Mouse (Mus musculus): ENCODE results near the gene Zfp426. TPM values are rescaled to one million over a fixed set of nuclear protein-coding genes. Genes with fewer than 3 reads are reported as not detected.
A peak's percentile ranks its signal among the peaks of the same experiment; 100 is the strongest.

The Zfp426 gene
- polyA plus RNA-seq, 1 experiment from 2014 or later, result 40.5 TPM

DNA sequence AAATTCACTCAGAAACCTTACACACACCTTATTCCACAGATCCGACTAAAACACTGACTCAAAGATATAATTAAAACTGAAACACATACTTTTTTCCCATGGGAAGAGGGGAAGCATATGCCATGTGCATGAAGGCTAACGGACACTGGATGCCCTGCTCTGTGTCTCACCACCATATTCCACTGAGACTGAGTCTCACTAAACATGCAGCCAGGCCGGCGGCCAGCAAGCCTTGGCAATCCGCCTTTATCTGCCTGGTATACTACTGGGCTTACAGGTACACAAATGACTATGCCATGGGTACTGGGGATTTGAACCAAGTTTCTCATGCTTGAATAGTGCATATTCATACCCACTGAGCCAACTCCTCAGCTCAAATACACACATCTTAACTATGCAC lies 13.2 kb downstream of the Zfp426 start:
- Histone ChIP-seq H3K4me2 (ENCODE audit: low read length) (no peak overlapping the region), H3K9ac (ENCODE audit: low read length) (no peak overlapping the region), H3K4me3 (ENCODE audit: low read depth, low read length) (no peak overlapping the region), H3K9me3 (replicated peaks; ENCODE audit: control insufficient read depth, low read length) (no peaks in the 10 kb centered on the region), H3K27ac (ENCODE audit: low read depth, low read length) (no peak overlapping the region), H3K4me1 (ENCODE audit: control insufficient read depth, insufficient read depth, low read length) (no peaks in the 10 kb centered on the region), H3K36me3 (ENCODE audit: control insufficient read depth, insufficient read depth, low read length) (peaks cover 64% of the 10 kb centered on the region), H3K27me3 (replicated peaks; ENCODE audit: control insufficient read depth, insufficient read depth, low read length) (no peaks in the 10 kb centered on the region)
- 91% methylated on average over 5 of the region's 5 CpGs for WGBS
- no peak for ATAC-seq
- DNase-seq (ENCODE audit: low spot score), result no peak

DNA sequence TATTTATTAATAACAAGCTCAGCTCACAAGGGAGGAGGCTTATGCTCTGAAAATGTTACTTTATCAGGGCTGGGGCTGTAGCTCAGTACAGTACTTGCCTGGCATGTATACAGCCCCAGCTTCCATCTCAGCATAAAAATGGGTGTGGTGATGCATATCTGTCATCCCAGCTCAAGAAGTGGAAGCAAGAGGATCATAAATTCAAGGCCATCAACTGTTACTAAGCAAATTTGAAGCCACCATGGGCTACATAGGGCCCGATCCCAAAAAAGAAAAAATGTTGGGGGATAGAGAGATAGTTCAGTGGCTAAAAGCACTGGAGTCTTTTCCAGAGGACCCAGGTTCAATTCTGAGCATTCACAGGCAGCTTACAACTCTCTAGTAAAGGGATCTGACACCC lies 15.9 kb downstream of the Zfp426 start:
- Histone ChIP-seq H3K4me2 (ENCODE audit: low read length) (no peak overlapping the region), H3K36me3 (ENCODE audit: control insufficient read depth, insufficient read depth, low read length) (peaks cover 66% of the 10 kb centered on the region)
- no peak for ATAC-seq

DNA sequence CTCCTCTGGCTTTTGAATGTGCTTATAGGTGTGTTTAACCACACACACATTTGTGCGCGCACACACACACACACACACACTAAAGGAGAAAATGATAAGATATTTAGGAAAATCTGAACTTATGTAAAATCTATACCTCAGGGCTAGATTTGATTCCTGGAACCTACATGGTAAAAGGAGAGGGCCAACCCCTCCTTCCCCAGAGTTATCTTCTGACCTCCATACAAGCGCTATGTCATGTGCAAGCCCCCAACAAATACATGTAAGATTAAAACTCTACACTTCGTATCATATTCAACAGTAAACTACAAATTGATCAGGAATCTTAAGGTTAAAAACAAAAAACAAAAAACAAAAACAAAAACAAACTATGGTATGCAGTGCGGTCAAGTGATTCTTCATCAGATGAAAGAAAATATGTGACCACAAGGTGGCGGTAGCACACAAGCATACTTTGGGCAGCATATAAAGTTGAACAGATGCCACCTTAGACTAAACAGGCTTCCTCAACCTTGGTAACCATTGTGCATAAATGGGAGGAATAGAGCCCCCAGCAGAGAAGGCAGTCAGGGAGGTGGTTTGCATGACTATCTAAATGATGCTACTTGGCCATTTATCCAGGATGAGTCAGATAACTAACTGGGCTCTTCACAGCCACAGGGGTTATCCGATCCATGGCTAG lies 25.6 kb downstream of the Zfp426 start:
- Histone ChIP-seq H3K27ac (ENCODE audit: low read depth, low read length) (no peak overlapping the region), H3K4me1 (ENCODE audit: control insufficient read depth, insufficient read depth, low read length) (no peaks in the 10 kb centered on the region), H3K9ac (ENCODE audit: low read length) (no peak overlapping the region), H3K4me2 (ENCODE audit: low read length) (no peak overlapping the region), H3K4me3 (ENCODE audit: low read depth, low read length) (no peak overlapping the region), H3K27me3 (replicated peaks; ENCODE audit: control insufficient read depth, insufficient read depth, low read length) (no peaks in the 10 kb centered on the region), H3K9me3 (replicated peaks; ENCODE audit: control insufficient read depth, low read length) (peaks cover 3% of the 10 kb centered on the region; the same call in 1 of the 2 replicates), H3K36me3 (ENCODE audit: control insufficient read depth, insufficient read depth, low read length) (peaks cover 32% of the 10 kb centered on the region)
- ATAC-seq (peak; percentile 75), DNase-seq (ENCODE audit: low spot score) (peak; percentile 86)
- WGBS, result 58% methylated on average over 7 of the region's 7 CpGs

More for the DNA sequence above, 15.9 kb downstream of the Zfp426 start:
- WGBS, result 92% methylated on average over 1 of the region's 1 CpGs
- Histone ChIP-seq H3K27ac (ENCODE audit: low read depth, low read length) (no peak overlapping the region), H3K4me3 (ENCODE audit: low read depth, low read length) (no peak overlapping the region), H3K9me3 (replicated peaks; ENCODE audit: control insufficient read depth, low read length) (no peaks in the 10 kb centered on the region), H3K4me1 (ENCODE audit: control insufficient read depth, insufficient read depth, low read length) (no peaks in the 10 kb centered on the region), H3K27me3 (replicated peaks; ENCODE audit: control insufficient read depth, insufficient read depth, low read length) (no peaks in the 10 kb centered on the region), H3K9ac (ENCODE audit: low read length) (no peak overlapping the region)
- no peak for DNase-seq (ENCODE audit: low spot score)

DNA sequence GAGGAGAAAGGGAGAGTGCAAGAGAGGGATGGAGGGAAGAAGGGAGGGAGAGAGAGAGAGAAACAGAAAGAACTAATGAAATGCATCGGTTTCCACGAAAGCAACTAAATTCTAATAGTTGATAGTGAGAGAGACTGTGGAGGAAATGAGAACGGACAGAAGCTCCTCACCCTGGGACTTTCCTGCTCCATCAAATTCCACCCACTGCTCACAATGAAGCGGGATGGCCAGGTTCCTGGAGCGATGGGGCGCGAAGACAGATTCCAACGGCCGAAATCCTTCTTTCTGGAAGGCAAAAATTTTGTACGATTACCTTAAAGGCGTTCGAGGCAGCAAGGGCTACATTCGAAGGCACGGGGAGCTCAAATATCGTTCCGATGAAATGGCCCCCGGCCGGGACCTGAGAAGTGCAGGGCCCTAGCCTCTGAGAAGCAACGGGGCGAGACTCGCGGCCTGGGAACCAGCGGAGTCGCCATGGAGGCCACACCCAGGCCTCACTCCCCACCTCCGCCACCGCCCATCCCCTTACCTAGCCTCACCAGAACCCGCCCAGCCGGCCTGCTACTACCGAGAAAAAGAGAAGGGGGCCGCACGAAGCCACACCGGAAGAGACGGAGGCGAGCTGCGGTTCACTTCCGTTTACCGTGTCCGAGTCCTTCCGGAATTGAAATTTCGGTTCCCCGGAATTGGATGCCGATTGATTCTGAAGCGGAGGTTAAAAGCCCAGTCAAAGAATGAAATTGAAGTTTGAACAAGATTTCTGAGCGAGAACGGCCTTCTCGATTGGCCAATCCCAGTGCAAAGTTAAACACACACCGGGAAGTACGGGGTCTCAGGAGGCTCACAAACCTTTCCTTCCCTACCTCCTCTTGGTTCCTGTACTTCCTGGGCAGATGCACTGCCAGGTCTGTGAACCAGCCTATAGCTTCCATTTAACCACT lies 32.9 kb downstream of the Zfp426 start, which contains the start of gene Zfp26:
Gene Zfp26 (minus strand): TSS at position 786 of the 941 bp plus-strand sequence.
- Histone ChIP-seq H3K4me1 (ENCODE audit: control insufficient read depth, insufficient read depth, low read length) (peaks cover 13% of the 10 kb centered on the region), H3K27me3 (replicated peaks; ENCODE audit: control insufficient read depth, insufficient read depth, low read length) (no peaks in the 10 kb centered on the region), H3K4me3 (ENCODE audit: low read depth, low read length) (peak within 1 kb of the TSS; percentile 75), H3K9me3 (replicated peaks; ENCODE audit: control insufficient read depth, low read length) (no peaks in the 10 kb centered on the region), H3K27ac (ENCODE audit: low read depth, low read length) (peak within 1 kb of the TSS; percentile 84), H3K9ac (ENCODE audit: low read length) (peak within 1 kb of the TSS; percentile 94), H3K4me2 (ENCODE audit: low read length) (peak within 1 kb of the TSS; percentile 94), H3K36me3 (ENCODE audit: control insufficient read depth, insufficient read depth, low read length) (peaks cover 20% of the 10 kb centered on the region)
- ATAC-seq (peak; percentile 92), DNase-seq (ENCODE audit: low spot score) (peak; percentile 84)
- WGBS, result under 1% methylated on average over 48 of the region's 48 CpGs

DNA sequence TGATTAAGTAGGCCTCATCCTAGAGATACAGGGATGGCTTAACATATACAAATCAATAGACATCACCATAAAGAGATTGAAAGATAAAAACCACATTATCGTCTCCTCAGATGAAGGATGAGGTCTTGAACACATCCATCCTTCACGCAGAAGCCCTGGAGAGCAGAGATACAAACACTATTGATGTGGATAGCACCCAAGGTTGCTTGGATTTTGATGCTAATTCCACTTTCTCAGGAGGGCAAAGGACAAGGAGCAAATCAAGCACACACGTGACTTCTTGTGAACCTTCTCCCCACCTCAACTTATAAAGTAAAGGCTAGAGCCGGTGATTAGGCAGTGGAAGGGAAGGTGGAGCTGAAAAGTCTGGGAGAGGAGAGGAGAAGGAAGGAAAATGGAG lies 38.9 kb downstream of the Zfp426 start:
- Histone ChIP-seq H3K27me3 (replicated peaks; ENCODE audit: control insufficient read depth, insufficient read depth, low read length) (no peaks in the 10 kb centered on the region), H3K4me3 (ENCODE audit: low read depth, low read length) (no peak overlapping the region), H3K27ac (ENCODE audit: low read depth, low read length) (no peak overlapping the region), H3K4me2 (ENCODE audit: low read length) (no peak overlapping the region), H3K9me3 (replicated peaks; ENCODE audit: control insufficient read depth, low read length) (no peaks in the 10 kb centered on the region), H3K9ac (ENCODE audit: low read length) (no peak overlapping the region), H3K36me3 (ENCODE audit: control insufficient read depth, insufficient read depth, low read length) (peaks cover 45% of the 10 kb centered on the region), H3K4me1 (ENCODE audit: control insufficient read depth, insufficient read depth, low read length) (peaks cover 3% of the 10 kb centered on the region)
- 94% methylated on average over 4 of the region's 4 CpGs for WGBS
- ATAC-seq (no peak), DNase-seq (ENCODE audit: low spot score) (no peak)

DNA sequence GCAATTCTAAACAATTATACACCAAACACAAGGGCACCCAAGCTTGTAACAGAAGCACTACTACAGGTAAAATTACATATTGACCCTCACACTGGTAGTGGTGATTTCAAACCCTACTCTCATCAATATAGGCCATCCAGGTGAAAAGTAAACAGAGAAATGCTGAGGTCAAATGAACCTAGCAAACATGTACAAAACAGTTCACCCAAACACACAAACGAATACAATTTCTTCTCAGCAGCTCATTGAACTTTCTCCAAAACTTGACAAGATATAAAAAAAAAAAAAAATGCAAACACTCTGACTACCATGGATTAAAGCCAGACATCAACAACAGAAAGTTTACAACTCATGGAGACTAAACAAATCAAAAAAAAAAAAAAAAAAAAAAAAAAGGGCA lies 41.1 kb downstream of the Zfp426 start:
- ATAC-seq (no peak), DNase-seq (ENCODE audit: low spot score) (no peak)
- Histone ChIP-seq H3K4me1 (ENCODE audit: control insufficient read depth, insufficient read depth, low read length) (no peaks in the 10 kb centered on the region), H3K27ac (ENCODE audit: low read depth, low read length) (no peak overlapping the region), H3K36me3 (ENCODE audit: control insufficient read depth, insufficient read depth, low read length) (peaks cover 47% of the 10 kb centered on the region), H3K4me2 (ENCODE audit: low read length) (no peak overlapping the region), H3K9ac (ENCODE audit: low read length) (no peak overlapping the region), H3K4me3 (ENCODE audit: low read depth, low read length) (no peak overlapping the region), H3K9me3 (replicated peaks; ENCODE audit: control insufficient read depth, low read length) (no peaks in the 10 kb centered on the region), H3K27me3 (replicated peaks; ENCODE audit: control insufficient read depth, insufficient read depth, low read length) (no peaks in the 10 kb centered on the region)
- WGBS, result 98% methylated on average over 1 of the region's 1 CpGs

DNA sequence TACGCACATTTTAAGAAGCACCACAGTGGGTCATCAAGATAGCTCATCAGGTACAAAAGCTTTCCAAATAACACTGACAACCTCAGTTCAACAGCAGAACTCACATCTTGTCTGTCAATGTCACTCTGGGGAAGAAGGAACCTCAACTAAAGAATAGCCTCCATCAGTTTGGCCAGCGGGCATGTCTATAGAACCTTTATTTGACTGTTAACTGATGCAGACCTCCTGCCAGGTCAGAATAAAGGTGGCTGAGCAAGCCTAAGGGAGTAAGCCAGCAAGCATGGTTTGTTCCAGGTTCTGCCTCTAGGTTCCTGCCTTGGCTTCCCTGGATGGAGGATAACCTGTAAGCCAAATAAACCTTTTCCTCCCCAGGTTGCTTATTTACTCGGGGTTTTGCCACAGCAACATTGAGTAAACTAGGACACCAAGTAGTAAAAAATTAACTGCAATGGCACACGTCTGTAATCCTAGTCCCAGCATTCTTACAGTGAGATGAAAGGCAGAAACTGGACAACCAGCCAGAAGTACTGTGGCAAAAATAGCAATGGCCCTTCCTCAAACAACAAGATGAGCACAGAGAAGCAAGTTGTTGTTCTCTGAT lies 49.3 kb downstream of the Zfp426 start:
- ATAC-seq (no peak), DNase-seq (ENCODE audit: low spot score) (no peak)
- no peaks in the 10 kb centered on the region for H3K27me3 ChIP-seq (replicated peaks; ENCODE audit: control insufficient read depth, insufficient read depth, low read length)
- H3K4me2 ChIP-seq (ENCODE audit: low read length), result no peak overlapping the region
- peaks cover 76% of the 10 kb centered on the region for H3K36me3 ChIP-seq (ENCODE audit: control insufficient read depth, insufficient read depth, low read length)
- H3K27ac ChIP-seq (ENCODE audit: low read depth, low read length), result no peak overlapping the region
- no peak overlapping the region for H3K9ac ChIP-seq (ENCODE audit: low read length)
- H3K4me3 ChIP-seq (ENCODE audit: low read depth, low read length), result no peak overlapping the region
- WGBS, result 91% methylated on average over 4 of the region's 4 CpGs
- no peaks in the 10 kb centered on the region for H3K4me1 ChIP-seq (ENCODE audit: control insufficient read depth, insufficient read depth, low read length)
- no peaks in the 10 kb centered on the region; the same call in 1 of the 2 replicates for H3K9me3 ChIP-seq (replicated peaks; ENCODE audit: control insufficient read depth, low read length)

DNA sequence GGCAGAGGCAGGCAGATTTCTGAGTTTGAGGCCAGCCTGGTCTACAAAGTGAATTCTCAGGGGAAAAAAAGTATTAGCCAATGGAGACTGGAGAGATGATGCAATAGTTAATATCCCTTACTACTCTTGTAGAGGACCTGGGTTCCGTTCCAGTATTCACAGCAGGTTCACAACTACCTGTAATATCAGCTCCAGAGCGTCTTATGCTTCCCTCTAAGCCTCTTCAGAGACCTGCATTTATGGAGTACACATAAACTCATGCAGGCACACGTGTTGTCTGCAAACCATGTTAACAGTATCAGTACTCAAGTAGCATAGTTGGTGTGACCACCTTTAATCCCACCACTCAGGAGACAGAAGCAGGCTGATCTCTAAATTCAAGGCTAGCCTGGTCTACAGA lies 62.5 kb downstream of the Zfp426 start:
- 86% methylated on average over 3 of the region's 3 CpGs for WGBS
- Histone ChIP-seq H3K9ac (ENCODE audit: low read length) (no peak overlapping the region), H3K9me3 (replicated peaks; ENCODE audit: control insufficient read depth, low read length) (no peaks in the 10 kb centered on the region), H3K27ac (ENCODE audit: low read depth, low read length) (no peak overlapping the region), H3K4me3 (ENCODE audit: low read depth, low read length) (no peak overlapping the region), H3K4me1 (ENCODE audit: control insufficient read depth, insufficient read depth, low read length) (no peaks in the 10 kb centered on the region), H3K27me3 (replicated peaks; ENCODE audit: control insufficient read depth, insufficient read depth, low read length) (no peaks in the 10 kb centered on the region), H3K4me2 (ENCODE audit: low read length) (no peak overlapping the region), H3K36me3 (ENCODE audit: control insufficient read depth, insufficient read depth, low read length) (0 out of 2 replicates have a peak, but pooled peaks cover 3% of the 10 kb centered on the region)
- DNase-seq (ENCODE audit: low spot score) (no peak), ATAC-seq (no peak)
